Mouse (Mus musculus): ENCODE measurements around the gene Atg5.

GRCm38 (mm10) chr10:44372210-44372609 lies 104.1 kb downstream of the Atg5 start:
- no peak for TF ChIP-seq CTCF (IDR thresholded peaks at IDR 0.05; ENCODE audit: borderline replicate concordance, insufficient read depth, low read length)
- TF ChIP-seq POLR2A (IDR thresholded peaks at IDR 0.05; ENCODE audit: low read depth, low read length): no peak

All from embryonic fibroblast, embryonic 13.5 days (primary cell).